Mouse (Mus musculus): ENCODE measurements around the gene Csnk1d.

DNA sequence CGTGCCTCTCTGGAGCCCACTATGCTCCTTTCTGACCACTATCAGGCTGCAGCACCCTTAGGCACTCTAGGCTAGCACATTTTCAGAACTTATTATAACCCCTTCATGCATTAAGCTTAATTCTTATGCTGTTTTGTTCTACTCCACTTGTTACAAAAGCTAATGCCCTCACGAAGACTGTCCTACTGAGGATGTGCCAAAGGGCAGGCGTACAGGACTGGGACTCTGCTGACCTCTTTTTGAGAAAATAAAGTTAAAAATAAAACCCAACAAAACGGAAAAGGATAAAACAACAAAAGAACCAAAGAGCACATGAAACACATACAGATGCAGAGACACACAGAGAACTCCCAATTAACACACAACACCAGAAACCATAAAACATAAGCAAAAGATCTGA is 9.5 kb downstream of the Csnk1d start:
- TF ChIP-seq POLR2A (IDR thresholded peaks at IDR 0.05; ENCODE audit: control insufficient read depth, extremely low read depth, insufficient read depth, low read length, poor library complexity) (no peak), CTCF (IDR thresholded peaks at IDR 0.05; ENCODE audit: borderline replicate concordance, control insufficient read depth, extremely low read depth, insufficient read depth, low read length, poor library complexity) (no peak)

Data from thymus, adult 2 months (tissue).